Mouse (Mus musculus): Measurements from ENCODE around the gene Hist2h2be.
"Not testable (repeated sequence)": the region's sequence is repeated elsewhere in the genome, so short reads cannot be mapped to it uniquely, and the experiment has no call there.

DNA sequence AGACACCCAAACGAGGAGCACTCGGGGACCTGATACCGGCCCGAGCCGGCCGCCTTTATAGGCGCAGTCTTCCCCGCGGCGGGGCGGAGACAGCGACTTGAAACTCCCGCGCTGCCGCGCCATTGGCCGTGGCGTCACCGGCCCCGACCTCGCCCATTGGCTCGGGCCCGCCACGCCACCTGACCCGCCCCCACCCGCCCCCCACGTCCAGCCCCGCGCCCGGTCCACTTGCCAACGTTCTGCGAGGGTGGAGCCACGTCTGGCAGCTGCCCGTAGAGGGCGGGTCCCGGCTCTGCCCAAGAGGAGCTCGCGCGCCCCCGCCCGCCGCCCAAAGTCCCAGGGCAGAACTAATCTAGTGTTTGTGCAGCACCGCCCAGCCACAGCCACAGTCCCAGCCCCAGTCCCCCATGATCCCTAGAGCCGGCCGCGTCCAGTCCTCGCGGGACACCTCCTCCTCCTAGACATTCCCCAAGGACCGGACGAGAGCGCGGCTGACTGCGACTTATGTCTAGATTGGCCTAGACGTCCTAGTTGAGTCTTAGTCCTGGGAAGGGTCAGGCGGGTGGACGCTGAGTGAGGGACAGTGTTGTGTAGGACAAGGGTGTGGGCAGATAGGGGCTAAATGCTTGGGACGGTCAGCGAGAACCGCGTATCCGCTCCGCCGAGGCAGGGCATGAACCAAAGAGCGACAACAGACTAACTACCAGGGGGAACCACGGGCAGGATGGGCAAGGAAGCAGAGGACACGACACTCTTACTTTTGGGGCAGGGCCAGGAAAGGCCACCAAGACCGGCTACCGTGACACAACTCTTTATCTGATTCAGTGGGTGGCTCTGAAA, 18.3 kb downstream of the Hist2h2be start, which contains the start of gene Hist2h3c2:
- TF ChIP-seq CTCF, EP300 (IDR thresholded peaks at IDR 0.05; ENCODE audit: low read depth): not testable (repeated sequence)
